Mouse (Mus musculus) limb, embryonic 12.5 days (tissue): Measurements from ENCODE around the gene Gpr45. TPM values are rescaled to one million over a fixed set of nuclear protein-coding genes. Genes with fewer than 3 reads are reported as not detected.
A peak's percentile ranks its signal among the peaks of the same experiment; 100 is the strongest.

ENCODE experiments used
- ATAC-seq: fragments of 200-750 bp; cut with Nextera tagmentation; 2 replicates; pipeline ENCODE4 v1.8.0; 2017; ENCODE audit warnings: low read depth, moderate TSS enrichment; ENCODE audit not compliant: insufficient number of reproducible peaks, insufficient read depth, low FRiP score, low TSS enrichment
- H3K27ac ChIP-seq: fragments of 300-500 bp; sonication (generic); 2 replicates; pipeline ENCODE4 v1.5.1; 2016; ENCODE audit warnings: mild to moderate bottlenecking, moderate library complexity
- H3K27me3 ChIP-seq: fragments of 300-500 bp; sonication (generic); 2 replicates; pipeline ENCODE4 v1.6.1; 2016; ENCODE audit warnings: mild to moderate bottlenecking, moderate library complexity
- H3K36me3 ChIP-seq: fragments of 300-500 bp; sonication (generic); 2 replicates; pipeline ENCODE4 v1.6.1; 2016; ENCODE audit warnings: mild to moderate bottlenecking, moderate library complexity
- H3K4me1 ChIP-seq: fragments of 300-500 bp; sonication (generic); replicated peaks from 2 replicates; pipeline ENCODE4 v1.6.1; 2016
- H3K4me2 ChIP-seq: fragments of 300-500 bp; sonication (generic); 2 replicates; pipeline ENCODE4 v1.6.1; 2016; ENCODE audit warnings: mild to moderate bottlenecking, moderate library complexity
- H3K4me3 ChIP-seq: fragments of 300-500 bp; sonication (generic); replicated peaks from 2 replicates; pipeline ENCODE4 v1.5.1; 2016; ENCODE audit warnings: mild to moderate bottlenecking
- H3K9ac ChIP-seq: fragments of 300-500 bp; sonication (generic); replicated peaks from 2 replicates; pipeline ENCODE4 v1.6.1; 2016; ENCODE audit warnings: mild to moderate bottlenecking, moderate library complexity
- H3K9me3 ChIP-seq: fragments of 300-500 bp; sonication (generic); 2 replicates; pipeline ENCODE4 v1.6.1; 2016; ENCODE audit warnings: mild to moderate bottlenecking, moderate library complexity
- whole genome bisulfite sequencing: fragments of 180-500 bp; shearing (Covaris S2); methylation state at CpG from one replicate; pipeline ENCODE4 v1.1.7; 2016; 5-methylcytosine and 5-hydroxymethylcytosine counted together
- polyA plus RNA-seq: library from polyadenylated mRNA; unstranded; fragments of >200 nt; fragmentation: Nextera tagmentation; extraction: Ambion mirVana; gene quantifications from 2 replicates; pipeline ENCODE4 v1.2.1, GENCODE M21; 2016

Gene Gpr45
- polyA plus RNA-seq, 1 experiment from 2014 or later: 12.0 TPM

DNA sequence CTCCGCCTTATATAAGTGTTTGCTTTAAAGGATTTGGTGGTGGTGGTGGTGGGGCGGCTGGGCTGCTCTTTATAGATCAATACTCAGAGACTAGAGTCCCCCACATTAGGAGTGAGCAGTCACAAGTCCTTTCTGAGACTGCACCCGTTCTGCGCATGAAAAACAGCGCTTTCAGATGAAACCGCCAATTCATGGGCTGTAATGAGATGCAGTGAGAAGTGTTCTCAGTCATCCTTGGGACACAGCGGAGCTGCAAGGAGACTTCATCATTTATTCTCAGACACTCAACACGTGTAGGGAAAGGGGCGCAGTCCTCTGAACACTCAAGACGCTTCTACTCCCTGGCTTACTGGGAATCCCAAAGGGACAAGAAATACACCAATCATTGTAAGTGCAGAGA, 95.1 kb downstream of the Gpr45 start:
- peaks cover 12% of the 10 kb centered on the region for H3K4me1 ChIP-seq
- no peak for ATAC-seq
- H3K4me3 ChIP-seq: no peak overlapping the region
- no peaks in the 10 kb centered on the region for H3K9me3 ChIP-seq
- no peak overlapping the region for H3K27ac ChIP-seq
- 88% methylated on average over 10 of the region's 10 CpGs for WGBS
- H3K9ac ChIP-seq: no peak overlapping the region
- no peak overlapping the region for H3K4me2 ChIP-seq
- H3K36me3 ChIP-seq: peaks cover 31% of the 10 kb centered on the region
- H3K27me3 ChIP-seq: peaks cover 3% of the 10 kb centered on the region; the same call in 1 of the 2 replicates

DNA sequence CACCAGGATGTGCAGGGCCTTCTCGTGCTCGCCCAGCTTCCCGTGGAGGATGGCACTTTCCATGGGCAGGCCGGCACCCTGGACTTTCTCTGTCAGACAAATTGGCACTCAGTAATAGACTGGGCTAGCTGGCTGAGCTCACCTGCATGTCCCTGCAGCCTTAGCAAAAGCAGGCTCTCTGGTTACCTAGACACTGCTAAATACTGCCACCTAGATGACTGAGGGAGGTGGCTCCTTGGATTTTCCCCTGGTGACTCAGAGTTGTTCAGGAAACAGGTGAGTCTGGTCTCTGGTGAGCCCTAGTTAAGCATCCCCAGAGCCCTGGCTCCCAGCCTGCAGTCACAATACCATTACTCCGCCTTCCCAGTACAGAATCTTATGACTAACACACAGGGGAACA, 99.2 kb downstream of the Gpr45 start:
- peaks cover 63% of the 10 kb centered on the region for H3K36me3 ChIP-seq

GRCm38 (mm10) chr1:43065615-43066310, 113.1 kb downstream of the Gpr45 start:
- Histone ChIP-seq H3K9ac (no peak overlapping the region), H3K4me3 (no peak overlapping the region), H3K27ac (no peak overlapping the region), H3K4me1 (no peaks in the 10 kb centered on the region), H3K4me2 (no peak overlapping the region), H3K36me3 (peaks cover 53% of the 10 kb centered on the region), H3K27me3 (no peaks in the 10 kb centered on the region), H3K9me3 (no peaks in the 10 kb centered on the region)
- WGBS: 51% methylated on average over 8 of the region's 9 CpGs
- peak; percentile 84 for ATAC-seq

More for the DNA sequence above, 99.2 kb downstream of the Gpr45 start:
- ATAC-seq: no peak
- Histone ChIP-seq H3K9me3 (no peaks in the 10 kb centered on the region), H3K9ac (no peak overlapping the region), H3K4me1 (no peaks in the 10 kb centered on the region), H3K27me3 (peaks cover 3% of the 10 kb centered on the region; the same call in 1 of the 2 replicates), H3K27ac (no peak overlapping the region), H3K4me3 (no peak overlapping the region), H3K4me2 (no peak overlapping the region)
- WGBS: 94% methylated on average over 5 of the region's 5 CpGs

- Histone ChIP-seq H3K36me3 (peaks cover 49% of the 10 kb centered on the region), H3K9ac (no peak overlapping the region), H3K27ac (no peak overlapping the region), H3K4me2 (no peak overlapping the region), H3K4me3 (no peak overlapping the region), H3K9me3 (no peaks in the 10 kb centered on the region), H3K4me1 (no peaks in the 10 kb centered on the region), H3K27me3 (no peaks in the 10 kb centered on the region)
- 93% methylated on average over 8 of the region's 8 CpGs for WGBS
- no peak for ATAC-seq
These were observed 113.9 kb downstream of the Gpr45 start for GRCm38 (mm10) chr1:43066573-43066972.

DNA sequence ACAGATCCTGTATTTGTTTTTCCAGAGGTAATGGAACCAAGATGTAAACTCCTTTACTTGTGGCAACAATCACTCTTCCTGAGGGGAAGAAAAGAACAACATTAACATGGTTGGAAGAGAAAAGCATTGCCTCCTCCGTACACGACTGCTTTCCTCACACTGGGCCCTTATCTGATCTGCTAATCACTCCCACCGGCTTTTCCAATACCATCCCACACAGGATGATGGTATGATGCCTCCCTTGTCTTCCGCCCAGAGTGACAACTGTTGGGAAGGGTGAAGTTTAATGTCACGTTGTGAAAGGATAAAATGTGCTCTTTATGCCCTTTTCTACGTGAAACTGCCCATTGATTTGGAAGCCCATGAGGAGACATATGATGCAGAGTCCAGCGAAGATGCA, 114.9 kb downstream of the Gpr45 start:
- Histone ChIP-seq H3K4me3 (no peak overlapping the region), H3K4me1 (no peaks in the 10 kb centered on the region), H3K9ac (no peak overlapping the region), H3K4me2 (no peak overlapping the region), H3K36me3 (peaks cover 53% of the 10 kb centered on the region), H3K27ac (no peak overlapping the region), H3K27me3 (no peaks in the 10 kb centered on the region), H3K9me3 (no peaks in the 10 kb centered on the region)
- ATAC-seq: no peak
- WGBS: 77% methylated on average over 7 of the region's 7 CpGs

- 81% methylated on average over 5 of the region's 5 CpGs for WGBS
- no peak overlapping the region for H3K4me2 ChIP-seq
- no peak overlapping the region for H3K27ac ChIP-seq
- no peak overlapping the region for H3K9ac ChIP-seq
- no peaks in the 10 kb centered on the region for H3K4me1 ChIP-seq
- no peak overlapping the region for H3K4me3 ChIP-seq
- no peak for ATAC-seq
- H3K36me3 ChIP-seq: peaks cover 52% of the 10 kb centered on the region
- no peaks in the 10 kb centered on the region for H3K9me3 ChIP-seq
- H3K27me3 ChIP-seq: no peaks in the 10 kb centered on the region
These were observed 118.1 kb downstream of the Gpr45 start for GRCm38 (mm10) chr1:43070726-43071125.

- no peak for ATAC-seq
- whole genome bisulfite sequencing: 93% methylated on average over 8 of the region's 8 CpGs
- no peak overlapping the region for H3K4me2 ChIP-seq
These were observed 119.4 kb downstream of the Gpr45 start for GRCm38 (mm10) chr1:43072028-43072427.

DNA sequence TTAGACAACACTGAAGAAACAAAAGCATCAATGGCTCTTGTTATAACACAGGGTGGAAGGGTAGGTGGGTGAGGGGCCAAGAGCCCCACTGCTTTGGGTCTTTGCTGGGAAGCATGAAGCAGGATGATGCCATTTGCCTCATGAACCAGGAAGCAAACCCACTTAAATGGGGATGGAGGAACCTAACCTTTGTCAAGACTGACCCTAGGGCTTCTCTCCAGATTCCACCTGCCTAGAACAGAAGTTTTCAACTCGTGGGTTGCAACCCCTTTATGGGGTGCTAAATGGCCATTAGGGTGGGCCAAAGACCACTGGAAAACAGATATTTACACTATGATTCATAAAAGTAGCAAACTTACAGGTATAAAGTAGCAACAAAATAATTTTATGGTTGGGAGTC, 119.9 kb downstream of the Gpr45 start:
- no peak overlapping the region for H3K9ac ChIP-seq
- H3K9me3 ChIP-seq: no peaks in the 10 kb centered on the region
- WGBS: 69% methylated on average over 1 of the region's 1 CpGs
- no peaks in the 10 kb centered on the region for H3K27me3 ChIP-seq
- H3K4me2 ChIP-seq: no peak overlapping the region
- ATAC-seq: no peak
- peaks cover 38% of the 10 kb centered on the region for H3K36me3 ChIP-seq
- H3K4me1 ChIP-seq: no peaks in the 10 kb centered on the region
- no peak overlapping the region for H3K4me3 ChIP-seq
- H3K27ac ChIP-seq: no peak overlapping the region

More at GRCm38 (mm10) chr1:43072028-43072427, 119.4 kb downstream of the Gpr45 start:
- Histone ChIP-seq H3K4me1 (no peaks in the 10 kb centered on the region), H3K36me3 (peaks cover 43% of the 10 kb centered on the region), H3K27me3 (no peaks in the 10 kb centered on the region), H3K4me3 (no peak overlapping the region), H3K27ac (no peak overlapping the region), H3K9me3 (no peaks in the 10 kb centered on the region), H3K9ac (no peak overlapping the region)

GRCm38 (mm10) chr1:43074791-43075190, 122.1 kb downstream of the Gpr45 start:
- no peak overlapping the region for H3K9ac ChIP-seq
- H3K36me3 ChIP-seq: peaks cover 34% of the 10 kb centered on the region; the same call in 1 of the 2 replicates
- no peaks in the 10 kb centered on the region for H3K27me3 ChIP-seq
- no peak overlapping the region for H3K27ac ChIP-seq
- ATAC-seq: no peak
- H3K4me2 ChIP-seq: no peak overlapping the region
- no peak overlapping the region for H3K4me3 ChIP-seq
- H3K4me1 ChIP-seq: 0 out of 2 replicates have a peak, but pooled peaks cover 5% of the 10 kb centered on the region
- no peaks in the 10 kb centered on the region for H3K9me3 ChIP-seq
- WGBS: 81% methylated on average over 2 of the region's 2 CpGs

DNA sequence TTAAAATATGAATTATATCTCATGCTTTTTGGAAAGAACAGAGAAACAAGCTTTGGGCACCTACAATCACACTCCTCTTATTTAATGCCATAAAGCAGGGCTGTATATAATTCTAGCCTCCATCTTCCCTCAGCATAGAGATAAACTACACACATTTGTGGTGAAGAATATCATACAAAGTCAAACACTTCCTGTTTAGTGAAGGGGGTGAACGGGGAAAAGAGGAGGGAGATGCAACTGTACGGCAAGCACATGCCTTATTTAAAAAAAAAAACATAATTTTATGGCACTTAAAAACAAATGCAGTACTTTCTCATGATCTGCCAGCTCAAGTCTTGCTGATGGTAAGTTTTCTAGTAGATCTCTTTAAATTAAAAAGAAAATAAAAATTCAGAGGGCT, 125.5 kb downstream of the Gpr45 start:
- Histone ChIP-seq H3K4me1 (0 out of 2 replicates have a peak, but pooled peaks cover 5% of the 10 kb centered on the region), H3K36me3 (peaks cover 17% of the 10 kb centered on the region; the same call in 1 of the 2 replicates), H3K4me3 (no peak overlapping the region), H3K27me3 (no peaks in the 10 kb centered on the region), H3K9ac (no peak overlapping the region), H3K9me3 (no peaks in the 10 kb centered on the region), H3K4me2 (no peak overlapping the region), H3K27ac (no peak overlapping the region)
- 86% methylated on average over 2 of the region's 2 CpGs for WGBS
- no peak for ATAC-seq

GRCm38 (mm10) chr1:43082946-43083345, 130.3 kb downstream of the Gpr45 start:
- Histone ChIP-seq H3K36me3 (peaks cover 6% of the 10 kb centered on the region; the same call in 1 of the 2 replicates), H3K4me1 (0 out of 2 replicates have a peak, but pooled peaks cover 5% of the 10 kb centered on the region), H3K4me3 (no peak overlapping the region), H3K9me3 (no peaks in the 10 kb centered on the region), H3K9ac (no peak overlapping the region), H3K4me2 (no peak overlapping the region), H3K27me3 (no peaks in the 10 kb centered on the region), H3K27ac (no peak overlapping the region)
- WGBS: 87% methylated on average over 5 of the region's 5 CpGs
- no peak for ATAC-seq
